Mouse (Mus musculus) liver, embryonic 11.5 days (tissue): Measurements from ENCODE around the gene Spryd3. TPM values are rescaled to one million over a fixed set of nuclear protein-coding genes. Genes with fewer than 3 reads are reported as not detected.

Experiments
- ATAC-seq: fragments of 200-750 bp; cut with Nextera tagmentation; replicated peaks from 2 replicates; pipeline ENCODE4 v1.8.0; 2017; ENCODE audit warnings: moderate number of reproducible peaks, mild to moderate bottlenecking, moderate TSS enrichment, moderate library complexity; ENCODE audit not compliant: low FRiP score
- DNase-seq: peaks from one replicate; pipeline ENCODE4 v3.0.0-alpha.2; 2017; ENCODE audit warnings: low spot score
- H3K27ac ChIP-seq: fragments of 300-500 bp; sonication (generic); 2 replicates; pipeline ENCODE4 v1.5.1; 2014; ENCODE audit warnings: mild to moderate bottlenecking, low read depth, low read length, control low read depth
- H3K27me3 ChIP-seq: fragments of 300-500 bp; sonication (generic); replicated peaks from 2 replicates; pipeline ENCODE4 v1.6.1; 2014; ENCODE audit warnings: low read length, mixed read lengths; ENCODE audit not compliant: control insufficient read depth, insufficient read depth
- H3K36me3 ChIP-seq: fragments of 300-500 bp; sonication (generic); 2 replicates; pipeline ENCODE4 v1.6.1; 2014; ENCODE audit warnings: mild to moderate bottlenecking, low read length, moderate library complexity, mixed read lengths; ENCODE audit not compliant: control insufficient read depth, insufficient read depth
- H3K4me1 ChIP-seq: fragments of 300-500 bp; sonication (generic); replicated peaks from 2 replicates; pipeline ENCODE4 v1.6.1; 2014; ENCODE audit warnings: low read length, mixed read lengths; ENCODE audit not compliant: control insufficient read depth, insufficient read depth
- H3K4me2 ChIP-seq: fragments of 300-500 bp; sonication (generic); 2 replicates; pipeline ENCODE4 v1.6.1; 2014; ENCODE audit warnings: mild to moderate bottlenecking, control low read depth, moderate library complexity
- H3K4me3 ChIP-seq: fragments of 300-500 bp; sonication (generic); 2 replicates; pipeline ENCODE4 v1.5.1; 2014; ENCODE audit warnings: low read depth, low read length, control low read depth
- H3K9ac ChIP-seq: fragments of 300-500 bp; sonication (generic); 2 replicates; pipeline ENCODE4 v1.6.1; 2014; ENCODE audit warnings: low read depth, low read length, control low read depth
- H3K9me3 ChIP-seq: fragments of 300-500 bp; sonication (generic); 2 replicates; pipeline ENCODE4 v1.6.1; 2016; ENCODE audit warnings: low read length, inconsistent platforms, mixed read lengths; ENCODE audit not compliant: control insufficient read depth
- WGBS: fragments of 180-500 bp; shearing (Covaris S2); extraction: QIAGEN DNeasy Blood & Tissue Kit; methylation state at CpG from one replicate; pipeline ENCODE4 v1.1.7; 2014; 5-methylcytosine and 5-hydroxymethylcytosine counted together
- polyA plus RNA-seq: library from polyadenylated mRNA; unstranded; fragments of >200 nt; fragmentation: Nextera tagmentation; extraction: Ambion mirVana; gene quantifications from 2 replicates; pipeline ENCODE4 v1.2.1, GENCODE M21; 2014

Spryd3 gene
- polyA plus RNA-seq, 1 experiment from 2014 or later, result 15.1 TPM

DNA sequence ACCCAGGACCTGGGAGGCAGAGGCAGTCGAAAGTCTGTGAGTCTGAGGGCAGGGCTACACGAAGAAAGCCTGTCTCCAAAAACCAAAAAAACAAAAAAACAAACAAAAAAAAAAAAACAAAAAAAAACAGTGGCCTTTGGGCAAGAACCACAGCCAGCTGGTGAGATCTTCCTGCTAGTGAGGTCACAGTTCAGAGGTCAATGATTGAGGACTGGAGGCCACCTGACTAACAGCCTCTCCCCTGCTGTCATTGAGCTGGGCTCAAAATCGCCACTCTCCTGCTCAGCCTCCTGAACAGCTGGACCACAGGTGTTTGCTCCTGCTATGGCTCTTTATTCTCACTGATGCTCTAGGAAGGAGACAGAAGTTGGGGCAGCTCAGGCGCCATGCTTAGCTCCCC is 16.6 kb upstream of the Spryd3 start:
- Histone ChIP-seq H3K9me3 (no peaks in the 10 kb centered on the region), H3K27ac (no peak overlapping the region; the same call in 1 of the 2 replicates), H3K9ac (no peak overlapping the region), H3K4me3 (no peak overlapping the region), H3K36me3 (peaks cover 5% of the 10 kb centered on the region; the same call in 1 of the 2 replicates), H3K4me2 (no peak overlapping the region), H3K27me3 (no peaks in the 10 kb centered on the region), H3K4me1 (peaks cover 25% of the 10 kb centered on the region)
- DNase-seq, result no peak
- no peak for ATAC-seq
- WGBS, result 59% methylated on average over 4 of the region's 4 CpGs

DNA sequence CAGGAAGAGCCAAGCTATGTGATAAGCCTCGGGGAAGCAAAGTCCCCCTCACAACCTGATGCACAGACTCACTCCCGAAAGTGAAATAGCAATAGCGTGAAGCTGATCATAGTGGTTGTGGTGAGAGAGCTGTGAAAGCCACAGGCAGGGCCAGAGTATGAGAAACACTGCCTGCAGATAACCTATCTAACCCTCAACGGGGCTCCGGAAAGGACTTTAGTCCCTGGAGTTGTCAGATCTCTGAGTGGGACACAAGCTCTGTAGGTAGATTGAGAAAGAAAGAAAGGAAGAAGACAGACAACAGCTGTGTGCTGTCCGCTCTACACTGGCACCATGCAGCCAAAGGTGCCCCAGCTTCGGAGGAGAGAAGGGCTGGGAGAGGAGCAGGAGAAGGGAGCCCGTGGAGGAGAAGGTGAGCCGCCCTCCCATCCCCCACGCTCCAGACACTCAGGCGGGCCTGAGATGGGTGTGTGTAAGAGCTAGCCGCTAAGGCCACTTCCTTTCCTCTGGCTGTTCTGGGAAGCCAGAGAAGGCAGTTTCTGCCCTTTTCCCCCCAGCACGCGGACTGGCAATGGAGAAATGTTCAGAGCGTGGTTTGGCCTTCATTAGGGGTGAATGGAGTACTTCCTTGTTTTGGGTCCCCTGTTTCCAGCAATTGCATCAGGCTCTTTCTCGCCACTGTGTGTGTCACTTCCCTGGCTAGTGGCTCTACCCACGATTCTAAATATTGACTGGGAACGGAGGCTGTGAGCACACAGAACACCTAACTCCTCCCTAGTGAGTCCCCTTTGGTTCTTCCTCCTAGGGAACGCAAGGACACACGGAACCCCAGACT is 14.5 kb upstream of the Spryd3 start, which contains the start of gene Soat2:
Gene Soat2 (plus strand): TSS at position 226 of the 835 bp plus-strand sequence.
- H3K4me3 ChIP-seq, result peak within 1 kb of the TSS; percentile 59
- 16% methylated on average over 20 of the region's 20 CpGs for WGBS
- H3K9ac ChIP-seq, result peak within 1 kb of the TSS; percentile 79
- H3K27ac ChIP-seq, result peak within 1 kb of the TSS; percentile 87
- ATAC-seq (peak; percentile 81), DNase-seq (peak; percentile 79)
- H3K36me3 ChIP-seq, result no peaks in the 10 kb centered on the region
- peaks cover 24% of the 10 kb centered on the region for H3K4me1 ChIP-seq
- H3K4me2 ChIP-seq, result peak within 1 kb of the TSS; percentile 81
- H3K27me3 ChIP-seq, result peaks cover 4% of the 10 kb centered on the region
- no peaks in the 10 kb centered on the region for H3K9me3 ChIP-seq

DNA sequence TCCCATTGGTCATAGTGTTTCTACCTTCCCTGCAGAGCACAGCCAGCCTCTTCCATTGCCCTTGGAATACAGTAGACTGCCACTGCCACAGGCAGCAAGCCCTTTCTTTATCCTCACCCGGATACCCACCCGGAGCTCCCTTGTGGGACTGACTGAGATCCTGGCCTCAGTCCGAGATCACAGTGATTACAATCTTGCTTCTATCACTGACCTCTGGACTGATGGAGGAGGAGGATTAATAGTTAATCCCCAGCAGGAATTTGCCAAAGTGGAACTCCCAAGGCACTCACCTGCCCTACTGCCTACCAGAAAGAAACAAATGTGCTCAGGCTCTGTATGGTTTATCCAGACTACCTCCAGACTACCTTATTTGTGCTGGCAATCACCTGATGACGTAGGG is 13.5 kb upstream of the Spryd3 start:
- WGBS, result 65% methylated on average over 4 of the region's 4 CpGs
- H3K27ac ChIP-seq, result peak overlapping the region; percentile 87
- no peak for DNase-seq

DNA sequence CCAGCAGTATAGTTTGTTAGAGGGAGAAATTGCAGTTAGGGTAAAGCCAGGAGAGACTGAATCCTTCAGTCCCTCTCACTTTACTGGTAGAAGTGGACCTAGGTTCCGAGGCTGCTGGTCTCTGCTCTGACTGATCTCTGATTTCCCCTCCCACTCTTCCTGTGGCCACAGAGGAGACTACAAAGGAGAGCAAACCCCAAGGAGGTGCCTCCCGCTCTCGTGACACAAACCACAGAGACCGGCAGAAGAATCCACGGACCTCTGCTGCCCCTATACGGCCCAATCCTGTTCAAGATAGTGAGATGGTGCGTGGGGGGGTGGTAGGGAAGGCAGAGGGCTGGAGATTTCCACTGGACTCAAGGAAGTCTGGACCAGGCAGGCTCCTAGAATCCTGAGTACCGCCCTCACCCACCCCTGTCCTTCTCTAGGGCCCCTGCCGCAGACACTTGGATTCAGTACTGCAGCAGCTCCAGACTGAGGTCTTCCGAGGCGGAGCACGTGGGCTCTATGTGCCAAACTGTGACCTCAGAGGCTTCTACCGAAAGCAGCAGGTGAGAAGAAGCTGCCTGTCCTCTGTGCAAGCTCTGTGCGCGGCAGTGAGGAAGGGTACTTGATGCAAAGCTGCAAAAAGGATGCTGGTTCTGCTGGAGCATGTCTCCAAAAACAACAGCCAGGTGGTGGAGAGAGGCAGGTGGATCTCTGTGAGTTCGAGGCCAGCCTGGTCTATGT is 11.8 kb upstream of the Spryd3 start:
- no peak overlapping the region for H3K4me3 ChIP-seq
- WGBS, result 52% methylated on average over 16 of the region's 16 CpGs
- no peak overlapping the region for H3K9ac ChIP-seq
- no peak overlapping the region for H3K4me2 ChIP-seq
- no peak overlapping the region for H3K27ac ChIP-seq
- peaks cover 32% of the 10 kb centered on the region for H3K4me1 ChIP-seq
- H3K9me3 ChIP-seq, result no peaks in the 10 kb centered on the region
- DNase-seq (no peak), ATAC-seq (no peak)
- no peaks in the 10 kb centered on the region for H3K36me3 ChIP-seq
- H3K27me3 ChIP-seq, result peaks cover 29% of the 10 kb centered on the region

More for the DNA sequence above, 13.5 kb upstream of the Spryd3 start:
- no peaks in the 10 kb centered on the region for H3K9me3 ChIP-seq
- H3K27me3 ChIP-seq, result peaks cover 14% of the 10 kb centered on the region
- peak overlapping the region; percentile 81 for H3K4me2 ChIP-seq
- peaks cover 29% of the 10 kb centered on the region for H3K4me1 ChIP-seq
- ATAC-seq, result no peak
- no peak overlapping the region for H3K4me3 ChIP-seq
- H3K9ac ChIP-seq, result no peak overlapping the region
- no peaks in the 10 kb centered on the region for H3K36me3 ChIP-seq

DNA sequence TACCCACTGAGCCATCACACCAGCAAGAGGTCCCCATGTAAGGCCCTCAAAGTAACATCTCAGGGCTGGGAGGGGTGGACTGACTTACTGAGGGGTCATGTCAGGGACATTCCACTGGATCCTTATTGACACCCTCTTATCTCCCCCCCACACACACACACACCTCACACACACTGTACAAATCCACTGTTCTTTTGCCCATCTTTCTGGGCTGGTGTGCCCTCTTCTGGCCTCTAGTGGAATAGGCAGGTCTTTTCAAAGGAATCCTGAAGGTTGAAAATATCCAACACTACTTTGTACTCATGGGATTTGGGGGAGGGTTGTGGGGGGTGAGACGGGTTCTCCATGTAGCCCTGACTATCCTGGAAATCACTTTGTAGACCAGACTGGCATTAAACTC is 10.8 kb upstream of the Spryd3 start:
- H3K9ac ChIP-seq, result no peak overlapping the region
- H3K4me2 ChIP-seq, result no peak overlapping the region
- H3K27me3 ChIP-seq, result peaks cover 32% of the 10 kb centered on the region
- H3K27ac ChIP-seq, result no peak overlapping the region
- WGBS, result 9% methylated on average over 1 of the region's 1 CpGs
- no peaks in the 10 kb centered on the region for H3K9me3 ChIP-seq
- DNase-seq, result no peak
- H3K4me3 ChIP-seq, result no peak overlapping the region
- H3K36me3 ChIP-seq, result no peaks in the 10 kb centered on the region
- peaks cover 32% of the 10 kb centered on the region for H3K4me1 ChIP-seq
- ATAC-seq, result peak; percentile 22; the same call in 1 of the 2 replicates

DNA sequence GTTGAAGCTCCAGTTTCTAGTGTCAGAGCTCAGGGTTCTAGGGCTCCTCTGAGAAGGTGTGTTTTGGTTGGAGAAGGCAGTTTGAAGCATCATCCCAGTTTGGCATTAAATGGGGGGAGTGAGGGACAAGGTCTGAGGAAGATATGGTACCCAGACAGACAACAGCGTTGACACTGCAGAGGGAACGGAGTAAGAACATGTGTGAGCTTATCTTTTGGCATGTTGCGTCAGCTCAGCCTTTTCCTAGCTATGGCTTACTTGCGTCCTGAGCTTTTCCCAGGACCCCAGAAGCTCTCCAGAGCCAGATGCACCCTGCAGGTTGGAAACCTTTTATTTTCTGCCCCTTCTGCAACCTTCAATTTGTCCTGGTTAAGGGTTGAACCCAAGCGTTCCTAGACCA is 10.1 kb upstream of the Spryd3 start:
- peaks cover 32% of the 10 kb centered on the region for H3K27me3 ChIP-seq
- 58% methylated on average over 5 of the region's 5 CpGs for WGBS
- no peaks in the 10 kb centered on the region for H3K9me3 ChIP-seq
- ATAC-seq (no peak), DNase-seq (no peak)
- no peak overlapping the region for H3K27ac ChIP-seq
- no peak overlapping the region for H3K4me2 ChIP-seq
- no peaks in the 10 kb centered on the region for H3K36me3 ChIP-seq
- no peak overlapping the region for H3K9ac ChIP-seq
- H3K4me3 ChIP-seq, result no peak overlapping the region
- H3K4me1 ChIP-seq, result peaks cover 32% of the 10 kb centered on the region

DNA sequence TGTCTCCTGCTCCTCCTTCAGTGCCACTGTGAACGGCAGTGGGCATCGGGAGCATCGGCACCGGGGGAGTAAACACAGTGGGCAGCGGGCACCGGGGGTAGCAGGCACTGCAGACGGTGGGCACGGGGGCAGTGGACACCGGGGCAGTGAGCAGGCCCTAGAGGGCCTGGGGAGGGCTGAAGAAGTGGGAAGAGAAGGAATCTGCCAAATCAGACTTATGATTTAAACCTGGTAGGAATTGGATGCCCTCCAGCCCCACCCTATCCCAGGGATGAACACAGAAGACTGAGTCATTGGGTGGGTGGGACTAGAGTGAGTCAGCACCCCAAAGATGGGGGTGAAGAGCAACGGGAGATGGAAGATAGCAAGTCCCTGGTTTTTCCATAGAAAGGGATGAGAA is 9.3 kb upstream of the Spryd3 start:
- DNase-seq (no peak), ATAC-seq (no peak)
- H3K36me3 ChIP-seq, result no peaks in the 10 kb centered on the region
- 80% methylated on average over 10 of the region's 10 CpGs for WGBS
- H3K4me1 ChIP-seq, result peaks cover 28% of the 10 kb centered on the region
- no peak overlapping the region for H3K27ac ChIP-seq
- no peak overlapping the region for H3K4me2 ChIP-seq
- no peak overlapping the region for H3K4me3 ChIP-seq
- H3K27me3 ChIP-seq, result peaks cover 32% of the 10 kb centered on the region
- no peaks in the 10 kb centered on the region for H3K9me3 ChIP-seq
- no peak overlapping the region for H3K9ac ChIP-seq

DNA sequence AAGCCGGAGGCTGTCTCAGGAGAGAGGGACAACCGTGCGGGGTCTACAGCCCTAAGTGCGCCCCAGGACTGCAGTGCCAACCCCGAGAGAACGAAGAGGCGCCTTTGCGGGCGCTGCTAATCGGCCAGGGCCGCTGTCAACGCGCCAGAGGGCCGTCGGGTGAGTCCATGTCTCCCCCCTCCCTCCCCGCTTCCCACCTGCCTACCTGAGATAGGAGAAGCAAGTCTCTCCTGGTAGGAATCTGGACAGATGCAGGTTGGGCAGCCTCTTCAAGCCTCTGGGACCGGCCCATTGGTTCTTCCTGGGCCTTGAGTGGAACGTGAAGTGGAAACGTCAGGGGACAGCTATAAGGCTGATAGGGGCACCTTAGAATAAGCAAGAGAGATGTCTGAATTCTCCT is 8.7 kb upstream of the Spryd3 start:
- 19% methylated on average over 19 of the region's 19 CpGs for WGBS
- ATAC-seq (no peak), DNase-seq (no peak)
- peak overlapping the region; percentile 54 for H3K4me2 ChIP-seq
- H3K4me3 ChIP-seq, result peak overlapping the region; percentile 27
- H3K36me3 ChIP-seq, result no peaks in the 10 kb centered on the region
- H3K4me1 ChIP-seq, result peaks cover 22% of the 10 kb centered on the region
- peaks cover 32% of the 10 kb centered on the region for H3K27me3 ChIP-seq
- no peaks in the 10 kb centered on the region for H3K9me3 ChIP-seq
- H3K9ac ChIP-seq, result no peak overlapping the region
- H3K27ac ChIP-seq, result no peak overlapping the region
